Mouse (Mus musculus) mouse trophoblast stem cell (cell line): ENCODE data around the gene Mtln.

Source experiments
- in situ Hi-C, 2 experiments: fragments of 300-500 bp; cut with MseI, MboI; formaldehyde crosslinking; loops; 2 replicates in 1 of 2; 3 replicates in 1 of 2; pipeline ENCODE4 v1.15.1; 2025

The Mtln gene

GRCm38 (mm10) chr2:127754113-127754512 lies 38.2 kb downstream of the Mtln start:
- in situ Hi-C loops: no loop called here

DNA sequence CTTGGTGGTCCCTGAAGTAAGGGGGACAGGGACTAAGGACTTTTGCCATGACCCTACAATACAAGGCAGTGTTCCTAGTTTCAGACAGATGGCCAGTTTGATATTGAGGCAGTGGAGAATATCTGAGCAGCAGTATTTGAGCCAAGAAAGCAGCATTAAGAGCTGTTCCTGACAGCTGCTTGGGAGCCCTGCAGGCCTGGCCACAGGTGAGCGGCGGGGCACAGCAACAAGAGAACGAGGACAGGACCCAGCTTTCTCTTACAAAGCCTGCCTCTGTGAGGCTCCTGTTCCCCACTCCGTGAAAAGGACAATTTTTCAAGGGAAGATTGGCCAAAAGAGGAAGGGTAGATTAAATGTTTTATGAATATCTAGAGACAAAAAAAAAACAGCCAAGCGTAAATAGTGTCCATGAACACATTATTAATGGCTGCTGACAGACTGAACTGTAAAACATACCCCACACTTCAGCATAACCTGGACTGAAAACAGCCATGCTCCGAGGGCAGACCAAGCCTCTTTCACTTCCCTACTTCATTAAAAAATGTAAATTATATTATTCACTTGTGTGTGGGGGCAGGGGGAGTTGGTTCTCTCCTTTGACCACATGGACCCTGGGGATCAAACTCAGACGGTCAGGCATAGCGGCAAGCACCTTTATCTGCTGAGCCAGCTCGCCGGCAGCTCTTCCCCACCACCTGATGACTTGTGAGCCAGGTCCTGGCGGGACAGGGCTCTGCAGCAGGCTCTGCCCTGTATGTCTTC lies 40.3 kb downstream of the Mtln start:
- in situ Hi-C loops: no loop called here

DNA sequence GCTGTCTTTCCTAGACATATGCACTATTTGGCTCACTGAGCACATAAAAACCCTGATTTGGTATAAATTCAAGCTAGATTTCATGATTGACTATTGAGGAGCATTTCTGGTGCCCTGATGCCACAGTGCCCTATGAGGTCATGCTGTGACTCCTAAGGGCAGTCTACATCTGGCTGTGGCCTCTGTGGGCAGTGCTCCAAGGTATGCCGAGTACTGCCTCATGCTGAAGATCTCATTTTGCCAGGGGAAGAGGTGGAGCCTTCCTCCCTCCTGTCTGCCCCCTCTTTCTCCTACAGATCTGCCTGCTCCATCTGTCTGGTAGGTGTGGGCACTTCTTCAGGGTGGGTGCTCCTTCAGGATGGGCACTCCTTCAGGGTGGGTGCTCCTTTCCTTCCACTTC lies 42.9 kb downstream of the Mtln start:
- in situ Hi-C loops: no loop called here

- in situ Hi-C loops: no loop called here
These were observed 44.0 kb downstream of the Mtln start for GRCm38 (mm10) chr2:127748316-127748715.

- in situ Hi-C loops: no loop called here
These were observed 49.7 kb downstream of the Mtln start for GRCm38 (mm10) chr2:127742637-127743036.
